13 mouse cellular contexts compared by ENCODE assay signal in the genomic region with DNA sequence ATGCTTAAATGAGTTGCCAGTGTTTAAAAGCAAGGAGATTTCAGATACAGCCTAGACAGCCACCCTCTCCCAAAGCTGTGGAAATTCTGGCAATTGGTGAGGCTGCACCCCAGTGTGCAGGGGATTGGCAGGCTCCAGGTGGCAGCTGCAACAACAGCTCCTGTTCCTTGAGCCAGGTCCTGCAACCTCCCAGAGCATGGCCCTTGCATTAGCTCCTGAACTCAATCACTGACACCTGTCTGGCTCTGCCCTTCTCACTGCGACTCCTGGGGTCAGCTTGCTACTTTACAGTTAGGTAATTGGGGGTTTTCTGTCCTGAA.
DNase-seq lines count a peak whose midpoint lies in the region; ATAC-seq and TF ChIP-seq lines count a peak whose summit lies in the region.
"Had no signal": no experiment of that assay in that cellular context is flagged by ENCODE, and none has a peak within 500 bp of the region (broad histone marks: within the 10 kb centered on the region; RNA-seq: fewer than 3 reads in every experiment).

No protein-coding gene starts in this region.

- no peak for TF ChIP-seq POLR2A in kidney, adult 2 months (IDR thresholded peaks at IDR 0.05; ENCODE audit: low read depth, low read length)

- peak overlapping the region; percentile 91 for H3K27ac ChIP-seq in kidney, adult 2 months (ENCODE audit: insufficient read depth, low read depth, low read length)
- H3K27ac ChIP-seq: forebrain, embryonic 10.5 days; midbrain, embryonic 13.5 days had no signal

- no peaks in the 10 kb centered on the region for H3K36me3 ChIP-seq in kidney, adult 2 months (ENCODE audit: control insufficient read depth, insufficient read depth, low read length)
- H3K36me3 ChIP-seq: forebrain, embryonic 10.5 days; midbrain, embryonic 13.5 days had no signal

- TF ChIP-seq CTCF in kidney, adult 2 months (conservative IDR thresholded peaks at IDR 0.05; ENCODE audit: insufficient read depth, insufficient read length, low read depth, low read length), result no peak

- 0 out of 2 replicates have a peak, but pooled peaks cover 2% of the 10 kb centered on the region for H3K4me1 ChIP-seq in kidney, adult 2 months (ENCODE audit: control insufficient read depth, insufficient read depth, low read length)
- H3K4me1 ChIP-seq: midbrain, embryonic 13.5 days had no signal

- no peak for DNase-seq in frontal cortex, adult 2 months (ENCODE audit: extremely low spot score in 1 of 2, low spot score in 1 of 2)
- DNase-seq in kidney, adult 2 months, result peak; percentile 23
- no peak for DNase-seq in kidney, adult 9 months
- peak; percentile 56 for DNase-seq in cerebellum, adult 9-11 months
- peak; percentile 13 for DNase-seq in kidney, postnatal 10 days
- no peak for DNase-seq in embryo, embryonic 9.5 days (ENCODE audit: extremely low spot score)
- no peak for DNase-seq in testis, postnatal 14 days (ENCODE audit: low spot score)
- DNase-seq: adrenal gland, postnatal 10 days; lung, postnatal 4 days had no signal

- ATAC-seq in frontal cortex, adult (ENCODE audit: low TSS enrichment), result peak; percentile 53
- ATAC-seq: hindbrain, embryonic 16.5 days; midbrain, embryonic 13.5 days had no signal

- 36% methylated on average over 1 of the region's 1 CpGs for WGBS in kidney, adult 2 months

- H3K4me3 ChIP-seq in kidney, adult 2 months (ENCODE audit: insufficient read depth, low read depth, low read length), result no peak overlapping the region
- H3K4me3 ChIP-seq: forebrain, embryonic 10.5 days; midbrain, embryonic 13.5 days had no signal

- H3K27me3 ChIP-seq in kidney, adult 2 months (replicated peaks; ENCODE audit: control insufficient read depth, insufficient read depth, low read length), result no peaks in the 10 kb centered on the region
- H3K27me3 ChIP-seq: midbrain, embryonic 13.5 days had no signal

Comparison
In these comparisons a context has a peak if more than half of its experiments do, and no peak if none do; other contexts are left out.
1. DNase-seq: peak in kidney, adult 2 months (single experiment), cerebellum, adult 9-11 months (single experiment) and kidney, postnatal 10 days (single experiment); none in frontal cortex, adult 2 months (0 of 2), kidney, adult 9 months (single experiment), embryo, embryonic 9.5 days (single experiment) and testis, postnatal 14 days (single experiment).